Mouse (Mus musculus) induced T-regulatory cell, adult 2 months (primary cell): ENCODE data around the gene Aqr.

Source experiments
- DNase-seq: peaks from one replicate; pipeline ENCODE4 v3.0.0-alpha.2; 2012; ENCODE audit warnings: low read depth

The Aqr gene

GRCm38 (mm10) chr2:114135777-114136176 lies 51.0 kb downstream of the Aqr start:
- DNase-seq = no peak

GRCm38 (mm10) chr2:114133355-114133754 lies 53.5 kb downstream of the Aqr start:
- no peak for DNase-seq

- no peak for DNase-seq
Observed at GRCm38 (mm10) chr2:114130657-114131056, 56.2 kb downstream of the Aqr start.

GRCm38 (mm10) chr2:114123304-114123703 lies 63.5 kb downstream of the Aqr start:
- no peak for DNase-seq

- DNase-seq = no peak
Observed at GRCm38 (mm10) chr2:114119451-114119850, 67.4 kb downstream of the Aqr start.

- no peak for DNase-seq
Observed at GRCm38 (mm10) chr2:114117665-114118064, 69.2 kb downstream of the Aqr start.

- no peak for DNase-seq
Observed at GRCm38 (mm10) chr2:114117235-114117634, 69.6 kb downstream of the Aqr start.

- DNase-seq = no peak
Observed at GRCm38 (mm10) chr2:114115563-114115962, 71.3 kb downstream of the Aqr start.

GRCm38 (mm10) chr2:114107288-114108278 lies 79.2 kb downstream of the Aqr start:
- no peak for DNase-seq

GRCm38 (mm10) chr2:114106383-114106782 lies 80.4 kb downstream of the Aqr start:
- DNase-seq = no peak

GRCm38 (mm10) chr2:114102471-114102870 lies 84.4 kb downstream of the Aqr start:
- DNase-seq = no peak

- DNase-seq = no peak
Observed at GRCm38 (mm10) chr2:114100834-114101233, 86.0 kb downstream of the Aqr start.

- DNase-seq = no peak
Observed at GRCm38 (mm10) chr2:114099816-114100215, 87.0 kb downstream of the Aqr start.

- peak; percentile 11 for DNase-seq
Observed at GRCm38 (mm10) chr2:114099109-114099508, 87.7 kb downstream of the Aqr start.

GRCm38 (mm10) chr2:114097627-114098026 lies 89.2 kb downstream of the Aqr start:
- no peak for DNase-seq

GRCm38 (mm10) chr2:114096570-114096969 lies 90.3 kb downstream of the Aqr start:
- no peak for DNase-seq

- no peak for DNase-seq
Observed at GRCm38 (mm10) chr2:114095348-114095747, 91.5 kb downstream of the Aqr start.

GRCm38 (mm10) chr2:114094696-114095095 lies 92.1 kb downstream of the Aqr start:
- no peak for DNase-seq

- DNase-seq = no peak
Observed at GRCm38 (mm10) chr2:114093577-114093976, 93.2 kb downstream of the Aqr start.

- DNase-seq = no peak
Observed at GRCm38 (mm10) chr2:114089862-114090261, 97.0 kb downstream of the Aqr start.

GRCm38 (mm10) chr2:114087271-114087670 lies 99.6 kb downstream of the Aqr start:
- DNase-seq = no peak

GRCm38 (mm10) chr2:114071876-114072275 lies 114.9 kb downstream of the Aqr start:
- no peak for DNase-seq

- DNase-seq = no peak
Observed at GRCm38 (mm10) chr2:114066226-114066625, 120.6 kb downstream of the Aqr start.

GRCm38 (mm10) chr2:114064004-114064403 lies 122.8 kb downstream of the Aqr start:
- DNase-seq = no peak
